Mouse (Mus musculus): ENCODE measurements around the gene Grik3.

GRCm38 (mm10) chr4:125738825-125739224, 248.3 kb downstream of the Grik3 start:
- TF ChIP-seq POLR2A (IDR thresholded peaks at IDR 0.05; ENCODE audit: low read depth, low read length) (no peak), CTCF (conservative IDR thresholded peaks at IDR 0.05; ENCODE audit: insufficient read depth, insufficient read length, low read depth, low read length) (no peak)
